Mouse (Mus musculus) midbrain, embryonic 10.5 days (tissue): ENCODE results near the gene Prkag2. TPM values are rescaled to one million over a fixed set of nuclear protein-coding genes. Genes with fewer than 3 reads are reported as not detected.
"Not testable (repeated sequence)": the region's sequence is repeated elsewhere in the genome, so short reads cannot be mapped to it uniquely, and the experiment has no call there.

Source experiments
- DNase-seq: peaks from one replicate; pipeline ENCODE4 v3.0.0-alpha.2; 2017; ENCODE audit warnings: low spot score
- H3K27ac ChIP-seq: fragments of 300-500 bp; sonication (generic); replicated peaks from 2 replicates; pipeline ENCODE4 v1.5.1; 2016; ENCODE audit warnings: mild to moderate bottlenecking
- H3K27me3 ChIP-seq: fragments of 300-500 bp; sonication (generic); 2 replicates; pipeline ENCODE4 v1.6.1; 2016; ENCODE audit warnings: low read depth, mild to moderate bottlenecking; ENCODE audit not compliant: poor library complexity, severe bottlenecking
- H3K36me3 ChIP-seq: fragments of 300-500 bp; sonication (generic); 2 replicates; pipeline ENCODE4 v1.6.1; 2016; ENCODE audit warnings: mild to moderate bottlenecking, moderate library complexity
- H3K4me1 ChIP-seq: fragments of 300-500 bp; sonication (generic); 2 replicates; pipeline ENCODE4 v1.6.1; 2016
- H3K4me3 ChIP-seq: fragments of 300-500 bp; sonication (generic); 2 replicates; pipeline ENCODE4 v1.5.1; 2016; ENCODE audit warnings: mild to moderate bottlenecking, moderate library complexity
- H3K9me3 ChIP-seq: fragments of 300-500 bp; sonication (generic); replicated peaks from 2 replicates; pipeline ENCODE4 v1.6.1; 2016; ENCODE audit warnings: mild to moderate bottlenecking
- WGBS: fragments of 180-500 bp; shearing (Covaris S2); methylation state at CpG from one replicate; pipeline ENCODE4 v1.1.7; 2016; 5-methylcytosine and 5-hydroxymethylcytosine counted together
- polyA plus RNA-seq: library from polyadenylated mRNA; unstranded; fragments of >200 nt; fragmentation: Nextera tagmentation; extraction: Ambion mirVana; gene quantifications from 2 replicates; pipeline ENCODE4 v1.2.1, GENCODE M21; 2016

The Prkag2 gene
- polyA plus RNA-seq, 1 experiment from 2014 or later, result 48.7 TPM

DNA sequence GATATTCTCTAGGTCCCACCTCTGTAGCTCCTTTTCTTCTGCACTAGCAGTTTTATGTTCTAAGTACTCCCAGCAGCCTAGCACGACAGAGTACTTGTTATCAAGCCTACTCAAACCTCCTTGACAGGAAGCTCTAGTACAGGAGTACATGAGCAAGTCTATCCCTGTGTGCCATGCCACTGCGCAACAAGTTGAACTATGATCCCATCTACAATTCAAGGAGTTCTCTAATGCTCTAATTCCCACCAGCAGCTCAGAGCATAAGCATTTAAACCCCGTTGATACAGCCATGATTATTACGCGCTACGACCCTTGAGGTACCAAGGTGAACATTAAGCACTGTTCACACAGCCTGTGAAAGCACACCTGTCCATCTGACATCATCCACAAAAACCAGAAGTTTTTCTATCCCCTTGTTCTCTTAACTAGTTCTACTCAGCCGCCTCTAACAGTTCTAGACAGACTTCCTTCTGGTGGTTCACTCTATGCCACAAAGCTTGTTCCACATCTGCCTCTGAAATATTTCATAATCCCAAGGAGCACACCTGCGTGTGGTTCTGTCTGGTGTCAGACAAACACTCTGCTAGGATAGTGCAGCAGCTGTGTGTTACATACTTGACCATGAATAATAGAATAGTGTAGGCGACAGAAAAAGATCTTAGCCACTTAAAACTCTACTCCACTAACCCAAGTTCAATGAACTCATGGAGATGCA is 274.2 kb downstream of the Prkag2 start:
- WGBS, result 94% methylated on average over 9 of the region's 9 CpGs
- H3K4me3 ChIP-seq, result no peak overlapping the region

DNA sequence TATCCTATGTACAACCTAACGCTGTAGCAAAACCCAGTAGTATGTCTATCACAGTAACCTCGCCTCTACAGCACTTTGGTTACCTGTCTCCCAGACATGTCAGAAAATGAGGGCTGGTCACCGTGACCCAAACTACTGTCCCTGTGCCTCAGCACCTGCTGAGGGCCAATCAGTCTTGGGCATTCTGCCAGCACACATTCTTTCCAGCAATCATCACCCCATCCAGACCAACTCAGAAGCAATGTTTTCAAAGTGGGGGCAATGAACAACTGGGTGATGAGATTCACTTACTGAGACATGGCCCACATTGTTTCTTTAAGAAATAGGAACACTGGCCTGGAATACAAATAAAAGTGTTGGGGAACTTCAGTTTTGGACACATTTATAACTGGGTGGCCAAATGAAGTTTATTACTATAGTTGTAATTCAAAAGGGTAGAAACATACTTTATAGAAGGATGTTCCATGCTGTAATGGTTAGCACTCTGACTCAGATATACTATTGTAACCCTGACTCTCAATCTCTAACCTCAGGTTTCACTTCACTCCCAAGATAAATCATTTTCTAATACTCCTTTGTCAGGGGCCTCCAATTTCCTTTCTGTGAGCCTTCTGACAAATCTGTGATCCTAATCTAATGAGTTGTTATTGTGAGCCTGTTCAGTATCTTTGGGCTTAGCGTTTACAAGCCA is 274.9 kb downstream of the Prkag2 start:
- Histone ChIP-seq H3K9me3 (no peaks in the 10 kb centered on the region), H3K4me3 (no peak overlapping the region), H3K4me1 (peaks cover 16% of the 10 kb centered on the region), H3K27ac (no peak overlapping the region), H3K27me3 (no peaks in the 10 kb centered on the region), H3K36me3 (no peaks in the 10 kb centered on the region)
- WGBS, result 94% methylated on average over 4 of the region's 4 CpGs
- no peak for DNase-seq

More for the DNA sequence above, 274.2 kb downstream of the Prkag2 start:
- peaks cover 9% of the 10 kb centered on the region for H3K4me1 ChIP-seq
- H3K36me3 ChIP-seq, result no peaks in the 10 kb centered on the region
- H3K27me3 ChIP-seq, result no peaks in the 10 kb centered on the region
- no peak for DNase-seq
- no peaks in the 10 kb centered on the region for H3K9me3 ChIP-seq
- no peak overlapping the region for H3K27ac ChIP-seq

DNA sequence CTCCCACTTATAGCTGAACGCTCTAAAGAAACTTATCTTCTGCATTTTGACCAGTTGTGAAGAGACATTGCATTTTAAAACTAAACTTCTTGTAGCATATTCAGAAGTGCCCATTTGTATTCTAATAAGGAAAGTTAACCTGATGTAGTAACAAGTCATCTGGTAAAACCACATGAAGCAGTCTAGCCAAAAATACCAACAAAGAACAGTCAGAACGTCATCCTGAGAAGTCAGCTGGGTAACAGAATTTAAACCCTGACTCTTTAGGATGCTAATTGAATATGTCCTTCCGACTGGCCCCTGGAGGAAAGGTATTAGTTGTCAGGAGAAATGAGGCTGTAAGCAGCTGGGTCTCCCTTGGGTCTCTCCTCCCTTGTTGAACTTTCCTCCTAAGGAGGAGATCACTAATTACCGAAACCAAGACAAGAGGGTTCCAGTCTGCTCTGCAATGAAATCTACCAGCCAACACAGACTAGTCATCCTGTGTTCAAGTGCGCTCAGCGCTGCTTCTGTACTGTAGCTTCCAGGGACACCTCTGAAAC is 276.5 kb downstream of the Prkag2 start:
- DNase-seq, result no peak
- WGBS, result 84% methylated on average over 6 of the region's 6 CpGs
- Histone ChIP-seq H3K4me3 (no peak overlapping the region), H3K27ac (no peak overlapping the region), H3K9me3 (no peaks in the 10 kb centered on the region), H3K36me3 (peaks cover 3% of the 10 kb centered on the region; the same call in 1 of the 2 replicates), H3K4me1 (peaks cover 17% of the 10 kb centered on the region), H3K27me3 (no peaks in the 10 kb centered on the region)

DNA sequence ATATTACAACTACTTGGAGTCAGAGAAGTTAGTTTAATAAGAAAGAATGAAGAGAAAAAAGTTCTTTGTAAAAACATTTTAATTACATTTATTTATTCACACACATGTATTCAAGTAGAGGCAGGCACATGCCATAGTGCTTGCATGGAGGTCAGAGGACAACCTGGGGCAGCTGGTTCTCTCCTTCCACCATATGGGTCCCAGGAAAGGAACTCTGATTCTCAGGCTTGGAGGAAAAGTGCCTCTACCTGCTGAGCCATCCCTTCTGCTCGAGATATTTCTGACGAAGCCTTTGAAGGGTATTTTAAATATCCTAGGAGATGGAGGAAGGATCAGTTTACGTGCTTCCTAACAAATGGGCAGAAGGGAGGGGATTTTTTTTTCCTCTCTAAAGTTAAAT is 277.7 kb downstream of the Prkag2 start:
- no peak overlapping the region for H3K27ac ChIP-seq
- no peaks in the 10 kb centered on the region for H3K27me3 ChIP-seq
- no peak overlapping the region for H3K4me3 ChIP-seq
- peaks cover 17% of the 10 kb centered on the region for H3K4me1 ChIP-seq
- no peak for DNase-seq
- H3K36me3 ChIP-seq, result peaks cover 3% of the 10 kb centered on the region; the same call in 1 of the 2 replicates
- WGBS, result 81% methylated on average over 3 of the region's 3 CpGs
- no peaks in the 10 kb centered on the region for H3K9me3 ChIP-seq

DNA sequence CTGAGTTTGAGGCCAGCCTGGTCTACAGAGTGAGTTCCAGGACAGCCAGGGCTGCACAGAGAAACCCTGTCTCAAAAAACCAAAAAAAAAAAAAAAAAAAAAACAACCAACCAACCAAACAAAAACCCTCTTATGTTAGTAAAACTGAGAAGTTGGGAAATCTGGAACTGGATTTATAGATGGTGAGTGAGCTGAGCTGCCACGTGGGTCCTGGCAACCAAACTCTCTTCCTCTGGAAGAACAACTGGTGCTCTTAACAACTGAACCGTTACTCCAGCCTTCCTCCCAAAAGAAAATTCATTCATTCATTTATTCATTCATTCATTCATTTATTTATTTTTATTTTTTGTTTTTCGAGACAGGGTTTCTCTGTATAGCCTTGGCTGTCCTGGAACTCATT is 278.2 kb downstream of the Prkag2 start:
- not testable (repeated sequence) for DNase-seq, H3K36me3 ChIP-seq, H3K27me3 ChIP-seq, H3K27ac ChIP-seq, H3K4me3 ChIP-seq, H3K9me3 ChIP-seq
- 93% methylated on average over 3 of the region's 3 CpGs for WGBS
- H3K4me1 ChIP-seq, result peaks cover 17% of the 10 kb centered on the region

DNA sequence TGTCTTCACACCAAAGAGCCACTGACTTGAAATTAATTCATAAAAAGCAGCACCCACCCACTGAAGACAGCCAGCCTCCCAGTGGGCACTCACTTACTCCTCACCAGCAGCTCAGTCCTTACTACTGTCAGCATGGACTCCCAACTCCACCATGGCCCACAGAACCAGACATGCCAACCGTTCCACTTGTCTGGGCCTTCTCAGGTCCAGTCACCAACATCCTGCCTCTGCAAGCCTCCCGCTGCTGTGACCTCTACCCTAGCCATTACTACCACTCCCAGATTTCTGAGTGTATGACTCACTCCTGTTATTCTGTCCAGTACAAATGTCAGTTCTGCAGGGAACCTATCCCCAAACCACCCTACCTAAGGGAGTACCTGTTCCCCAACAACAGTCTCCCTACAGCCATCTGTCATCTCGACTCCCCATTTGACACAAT is 279.0 kb downstream of the Prkag2 start:
- H3K4me3 ChIP-seq, result no peak overlapping the region
- WGBS, result 92% methylated on average over 3 of the region's 3 CpGs
- peaks cover 17% of the 10 kb centered on the region for H3K36me3 ChIP-seq
- no peaks in the 10 kb centered on the region for H3K27me3 ChIP-seq
- H3K4me1 ChIP-seq, result peaks cover 17% of the 10 kb centered on the region
- no peak for DNase-seq
- no peaks in the 10 kb centered on the region for H3K9me3 ChIP-seq
- H3K27ac ChIP-seq, result no peak overlapping the region

DNA sequence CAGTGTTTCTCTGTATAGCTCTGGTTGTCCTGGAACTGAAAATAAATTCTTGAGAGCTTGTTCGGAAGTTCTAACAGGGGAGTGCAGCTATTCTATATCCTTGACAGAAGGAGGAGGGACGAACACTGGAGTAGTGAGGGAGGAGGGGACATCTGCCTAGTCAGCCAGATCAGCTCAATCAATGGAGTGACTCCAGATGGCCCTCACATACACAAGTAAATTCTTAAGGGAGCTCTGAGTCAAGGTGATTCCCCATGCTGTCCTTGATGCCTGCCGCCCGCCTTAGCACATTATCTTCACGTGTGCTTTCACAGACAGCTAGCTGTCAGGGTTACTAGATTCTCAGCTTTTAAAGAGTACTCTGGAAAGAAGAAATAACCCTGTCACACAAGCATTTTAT is 279.8 kb downstream of the Prkag2 start:
- Histone ChIP-seq H3K4me1 (peaks cover 17% of the 10 kb centered on the region), H3K27ac (no peak overlapping the region), H3K9me3 (no peaks in the 10 kb centered on the region), H3K36me3 (peaks cover 25% of the 10 kb centered on the region), H3K27me3 (no peaks in the 10 kb centered on the region), H3K4me3 (no peak overlapping the region)
- 78% methylated on average over 5 of the region's 5 CpGs for WGBS
- no peak for DNase-seq

DNA sequence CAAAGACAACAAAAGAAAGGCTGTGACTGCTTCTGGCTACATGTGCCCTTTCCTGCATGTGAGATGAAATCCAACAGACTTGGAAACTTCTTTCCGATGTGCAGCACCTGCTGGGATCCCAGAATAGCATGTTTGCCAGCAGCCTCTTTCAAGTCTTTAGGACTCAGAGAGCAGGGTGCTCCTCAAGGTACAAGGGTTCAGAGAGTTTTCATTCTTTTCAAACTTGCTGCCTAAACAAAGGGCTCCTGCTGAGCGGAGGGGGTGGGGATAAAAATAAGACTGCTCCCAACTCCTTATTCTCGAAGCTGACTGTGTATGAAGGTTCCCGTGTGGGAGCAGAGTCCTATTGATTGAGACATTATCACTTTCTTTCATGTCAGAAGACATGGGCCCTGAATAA is 283.3 kb downstream of the Prkag2 start:
- Histone ChIP-seq H3K4me3 (no peak overlapping the region), H3K9me3 (no peaks in the 10 kb centered on the region), H3K4me1 (peaks cover 12% of the 10 kb centered on the region), H3K27me3 (no peaks in the 10 kb centered on the region), H3K36me3 (peaks cover 59% of the 10 kb centered on the region), H3K27ac (no peak overlapping the region)
- DNase-seq, result no peak
- 77% methylated on average over 4 of the region's 4 CpGs for WGBS

DNA sequence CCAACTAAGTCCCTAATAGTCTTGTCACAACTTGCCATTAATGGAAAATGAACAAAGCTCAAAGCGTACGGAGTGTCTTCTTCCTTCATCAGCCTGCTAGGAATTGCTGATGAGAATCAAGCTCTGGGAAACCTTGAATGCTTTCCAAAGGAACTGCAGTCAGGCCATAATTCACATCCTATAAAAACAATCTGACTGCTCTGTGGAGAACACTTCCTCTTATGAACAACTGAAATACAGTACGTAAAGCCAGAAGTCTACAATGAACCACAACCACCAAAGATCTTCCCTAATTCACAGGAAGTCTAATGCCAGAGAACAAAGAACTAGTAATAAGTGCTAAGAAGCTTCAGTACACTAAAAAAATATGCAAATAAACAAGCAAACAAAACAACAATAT is 286.5 kb downstream of the Prkag2 start:
- Histone ChIP-seq H3K36me3 (peaks cover 89% of the 10 kb centered on the region), H3K4me3 (no peak overlapping the region), H3K27ac (no peak overlapping the region), H3K4me1 (no peaks in the 10 kb centered on the region), H3K9me3 (no peaks in the 10 kb centered on the region), H3K27me3 (no peaks in the 10 kb centered on the region)
- WGBS, result 98% methylated on average over 3 of the region's 3 CpGs
- no peak for DNase-seq

DNA sequence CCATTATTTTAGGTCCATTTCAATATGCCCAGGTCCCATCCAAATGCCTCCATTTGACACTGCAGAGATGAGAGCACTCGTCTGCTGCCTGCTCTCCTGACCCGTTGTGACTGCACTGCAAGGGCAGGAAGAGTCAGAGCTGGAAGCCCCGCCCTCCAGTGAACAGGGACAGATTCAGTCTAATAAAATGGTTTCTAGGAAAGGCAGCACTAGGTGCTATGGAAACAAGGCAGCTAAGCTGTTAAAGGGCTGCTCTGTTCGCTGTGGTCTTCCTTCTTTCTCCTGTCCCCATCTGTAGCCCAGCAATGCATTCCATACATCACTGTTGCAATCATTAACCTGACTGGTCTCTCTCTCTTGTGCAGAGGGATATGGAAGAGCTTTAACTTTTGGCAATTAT is 287.4 kb downstream of the Prkag2 start:
- no peak for DNase-seq
- Histone ChIP-seq H3K9me3 (no peaks in the 10 kb centered on the region), H3K36me3 (peaks cover 98% of the 10 kb centered on the region), H3K4me1 (no peaks in the 10 kb centered on the region), H3K4me3 (no peak overlapping the region), H3K27me3 (no peaks in the 10 kb centered on the region), H3K27ac (no peak overlapping the region)
- 86% methylated on average over 4 of the region's 4 CpGs for WGBS

Other genes starting within 250 kb of the Prkag2 start
- 0.12 TPM in 1 of 2 replicates, not detected in the other for gene Galntl5, start 80.8 kb upstream of the Prkag2 start, polyA plus RNA-seq
- 30.1 and 34.1 TPM in 2 replicates for gene Galnt11, start 121.3 kb upstream of the Prkag2 start, polyA plus RNA-seq
- gene E130116L18Rik, start 122.5 kb upstream of the Prkag2 start, polyA plus RNA-seq, result 1.7 TPM in 1 of 2 replicates, not detected in the other